Mouse (Mus musculus) ovary, adult 18-20 months (tissue): Measurements from ENCODE around the gene Hectd2.

ENCODE experiments used
- DNase-seq: peaks from one replicate; pipeline ENCODE4 v3.0.0; 2022; ENCODE audit warnings: low spot score, mixed read lengths

Gene Hectd2

DNA sequence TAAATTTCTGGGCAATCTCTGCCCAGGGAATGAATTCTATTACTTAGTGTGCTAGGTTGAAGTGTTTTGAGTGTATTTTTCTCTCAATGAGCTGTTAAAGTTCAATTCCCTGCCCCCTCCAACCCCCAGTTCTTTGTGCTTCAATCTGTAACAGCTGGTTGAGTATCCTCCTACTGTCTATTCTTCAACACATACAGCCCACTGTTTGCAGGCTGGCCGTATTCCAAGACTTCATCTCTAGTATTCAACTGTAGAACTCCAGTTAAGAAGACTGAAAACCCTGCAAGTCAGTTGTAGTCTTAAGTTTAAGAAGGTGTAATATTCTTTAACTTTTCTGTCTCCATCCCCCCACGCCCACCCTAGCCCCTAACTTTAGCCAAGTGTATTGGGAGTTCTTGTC, 10.0 kb downstream of the Hectd2 start:
- DNase-seq, result no peak

DNA sequence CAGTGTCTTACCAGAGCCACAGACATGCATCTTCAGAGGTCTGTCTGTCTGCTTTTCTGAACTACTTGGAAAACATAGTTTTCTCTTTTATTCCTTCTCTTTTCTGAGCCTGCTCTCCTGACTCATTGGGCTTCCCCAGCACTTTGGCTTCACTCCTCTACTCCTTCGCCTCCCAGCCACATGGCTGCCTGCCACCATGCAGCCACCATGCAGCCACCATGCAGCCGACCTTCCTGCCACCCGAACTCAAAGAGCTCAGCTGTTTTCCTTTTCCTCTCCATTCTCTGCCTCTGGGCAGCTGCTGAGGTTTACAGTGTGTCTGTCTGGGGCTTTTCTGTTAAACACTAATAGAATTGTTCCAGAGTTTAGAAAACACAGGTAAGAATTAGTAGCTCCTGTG, 19.5 kb downstream of the Hectd2 start:
- DNase-seq, result no peak

DNA sequence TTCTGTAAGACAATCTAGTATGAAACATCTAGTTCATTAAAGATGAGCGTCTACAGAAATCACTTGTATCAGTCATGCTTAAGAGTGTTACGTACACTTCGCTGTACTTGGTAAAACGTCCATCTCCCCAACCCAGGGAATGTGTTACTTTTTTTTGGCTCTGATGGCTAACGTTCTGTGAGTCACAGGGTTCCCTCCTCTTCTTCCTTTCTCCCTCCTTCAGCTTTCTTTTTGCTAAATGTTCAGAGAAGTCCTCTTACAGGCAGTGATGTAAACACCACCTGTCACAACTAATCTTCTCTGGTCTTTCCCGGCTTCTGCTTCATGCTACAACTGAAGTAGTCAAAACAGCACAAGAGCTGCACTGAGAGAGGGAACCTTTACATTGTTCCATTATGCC, 20.7 kb downstream of the Hectd2 start:
- no peak for DNase-seq

DNA sequence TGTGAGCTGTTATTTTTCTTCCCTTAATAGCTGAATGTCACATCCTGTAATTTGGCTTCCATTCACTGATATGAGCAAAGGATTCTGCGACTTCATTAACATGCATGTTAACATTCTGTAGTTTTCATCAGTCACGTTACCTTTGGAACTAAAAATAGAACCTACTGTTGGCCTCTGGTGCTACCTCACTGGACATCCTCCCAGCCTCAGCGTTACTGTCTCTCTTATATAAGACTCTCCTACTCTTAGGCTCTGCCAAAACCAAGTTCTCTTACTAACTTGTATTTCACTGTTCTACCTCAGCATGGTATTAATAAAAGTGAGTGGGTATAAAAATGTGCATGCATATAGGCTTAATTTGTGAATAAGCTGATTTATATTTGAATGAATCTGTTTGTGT, 26.4 kb downstream of the Hectd2 start:
- no peak for DNase-seq

DNA sequence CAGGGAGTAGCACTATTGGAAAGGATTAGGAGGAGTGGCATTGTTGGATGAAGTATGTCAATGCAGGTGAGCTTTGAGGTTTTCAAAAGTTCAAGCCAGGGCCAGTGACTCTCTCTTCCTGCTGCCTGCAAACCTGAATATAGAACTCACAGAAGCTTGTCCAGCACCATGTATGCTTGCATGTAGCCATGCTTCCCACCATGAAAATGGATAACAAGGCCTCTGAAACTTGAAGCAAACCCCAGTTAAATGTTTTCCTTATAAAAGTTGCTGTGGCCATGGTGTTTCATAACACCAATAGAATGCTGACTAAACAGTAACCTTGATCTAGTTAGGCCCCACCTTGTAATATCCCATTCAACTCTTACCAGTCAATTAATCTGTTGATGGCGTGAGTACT, 27.7 kb downstream of the Hectd2 start:
- no peak for DNase-seq

DNA sequence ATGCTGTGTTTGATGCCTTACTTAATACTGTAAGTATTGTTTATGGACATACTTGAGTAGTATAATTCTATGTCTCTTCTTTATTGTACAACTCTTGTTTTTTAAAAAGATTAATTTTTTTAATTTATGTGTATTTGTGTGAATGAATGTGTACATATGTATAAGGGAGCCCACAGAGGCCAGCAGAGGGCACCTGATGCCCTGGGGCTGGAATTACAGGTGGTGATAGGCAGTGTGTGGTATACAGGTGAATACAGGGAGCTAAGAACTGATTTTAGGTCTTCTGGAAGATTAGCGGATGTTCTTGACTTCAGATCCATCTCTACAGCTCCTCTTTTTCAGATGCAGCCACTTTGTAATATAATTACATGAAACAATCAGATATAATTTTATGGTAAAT, 31.1 kb downstream of the Hectd2 start:
- no peak for DNase-seq

DNA sequence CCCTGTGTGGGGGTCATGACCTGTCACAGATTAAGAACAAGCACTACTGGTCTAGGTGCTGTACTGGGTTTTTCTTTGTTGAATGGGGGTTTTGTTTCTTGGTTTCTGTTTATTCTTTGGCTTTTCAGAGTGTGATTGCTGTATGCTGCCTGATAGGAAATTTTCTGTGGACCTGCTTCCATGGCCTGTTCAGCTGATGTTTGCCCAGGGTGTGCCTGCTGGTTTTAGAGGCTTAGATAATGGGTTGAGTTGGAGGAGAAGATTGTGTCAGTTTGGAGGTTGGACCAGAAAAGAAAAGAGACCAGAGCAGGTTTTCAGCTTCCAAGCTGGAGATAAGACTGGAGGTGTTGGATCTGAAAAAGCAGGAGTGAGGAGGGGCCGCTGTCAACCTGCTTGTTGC, 40.0 kb downstream of the Hectd2 start:
- no peak for DNase-seq

DNA sequence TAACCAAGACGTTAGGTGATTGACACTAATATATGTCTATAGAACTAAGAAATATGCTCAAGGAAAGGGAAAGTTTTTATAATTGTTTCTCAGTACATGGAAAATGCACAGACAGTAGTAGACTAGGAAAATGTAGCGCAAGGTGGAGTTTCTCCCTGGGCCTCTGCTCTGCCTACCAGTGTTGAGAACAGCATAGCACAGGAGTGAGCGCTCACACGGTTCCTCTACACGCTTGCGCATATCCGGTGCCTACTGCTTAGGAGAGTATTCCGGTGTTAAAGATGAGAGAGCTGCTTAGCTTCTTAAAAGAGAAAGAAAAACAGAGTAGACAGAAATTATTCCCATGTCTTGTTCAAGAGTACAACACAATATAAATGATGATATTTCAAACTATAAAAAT, 47.4 kb downstream of the Hectd2 start:
- DNase-seq, result no peak

DNA sequence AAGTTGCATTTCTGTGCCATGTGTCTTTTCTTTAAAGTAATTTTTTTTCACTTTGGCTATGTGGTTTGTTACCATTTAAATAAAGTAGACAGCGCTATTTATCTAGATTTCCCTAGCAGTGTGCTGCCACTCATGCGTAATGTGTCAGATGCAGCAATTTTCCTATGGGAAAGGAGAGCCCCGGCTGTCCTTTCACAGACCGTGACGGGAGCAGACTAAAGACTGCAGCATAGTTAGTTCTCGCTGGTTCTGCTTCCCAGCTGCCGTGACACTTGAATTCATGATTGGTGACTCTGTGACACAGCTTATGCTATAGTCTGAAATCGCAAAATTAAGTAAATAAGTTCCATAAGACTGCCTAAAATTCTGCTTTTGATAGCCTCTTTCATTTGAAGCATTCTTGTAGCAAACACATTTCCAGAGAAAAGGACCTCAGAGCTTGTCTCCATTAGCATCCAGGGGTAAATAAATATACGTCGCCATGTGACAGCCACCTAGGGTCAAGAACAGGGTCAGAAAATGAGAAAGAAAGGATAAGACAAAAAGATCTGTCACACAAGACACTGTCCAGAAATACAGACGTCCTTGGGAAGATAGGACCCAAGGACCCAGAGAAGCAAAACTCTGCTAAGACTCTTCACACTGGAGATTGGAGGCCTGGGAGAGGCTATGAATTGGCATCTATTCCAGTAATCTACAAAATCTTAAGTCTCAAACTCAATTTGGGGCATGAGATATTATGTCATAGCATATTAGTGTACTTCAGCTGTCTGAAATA, 48.3 kb downstream of the Hectd2 start:
- no peak for DNase-seq

DNA sequence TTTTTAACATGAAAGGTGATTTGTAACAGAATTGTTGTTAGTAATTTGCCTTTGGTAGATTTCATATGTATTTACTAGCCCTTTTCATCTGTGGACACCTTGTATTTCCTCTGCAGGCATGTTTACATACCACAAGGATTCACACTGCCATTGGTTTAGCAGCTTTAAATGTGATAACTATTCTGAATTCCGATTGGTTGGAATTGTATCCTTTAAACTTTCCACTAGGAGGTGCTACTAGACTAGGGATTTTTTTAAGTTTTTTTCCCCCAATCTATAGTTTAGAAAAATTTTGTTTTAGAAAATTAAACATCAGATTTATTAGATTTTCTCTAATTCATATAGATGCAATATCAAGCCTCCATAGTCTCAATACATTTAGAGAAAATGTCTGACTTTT, 51.8 kb downstream of the Hectd2 start:
- no peak for DNase-seq

DNA sequence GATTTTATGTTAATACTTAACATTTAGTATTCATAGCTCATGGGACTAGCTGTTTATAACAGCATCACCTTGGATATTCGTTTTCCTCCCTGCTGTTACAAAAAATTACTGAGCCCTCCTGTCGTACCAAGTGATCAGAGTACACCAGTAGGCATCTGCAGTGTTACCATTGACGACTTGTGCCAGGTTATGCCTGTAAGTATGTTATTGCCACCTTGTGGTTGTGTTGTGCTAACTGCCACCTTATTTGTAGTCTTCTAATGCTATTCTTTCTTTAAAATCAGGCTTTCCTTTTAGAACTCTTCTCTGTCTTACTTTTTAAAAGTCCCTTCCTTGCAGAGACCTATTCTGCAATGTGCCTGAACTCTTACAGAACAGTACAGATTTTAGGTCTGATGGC, 54.8 kb downstream of the Hectd2 start:
- no peak for DNase-seq

DNA sequence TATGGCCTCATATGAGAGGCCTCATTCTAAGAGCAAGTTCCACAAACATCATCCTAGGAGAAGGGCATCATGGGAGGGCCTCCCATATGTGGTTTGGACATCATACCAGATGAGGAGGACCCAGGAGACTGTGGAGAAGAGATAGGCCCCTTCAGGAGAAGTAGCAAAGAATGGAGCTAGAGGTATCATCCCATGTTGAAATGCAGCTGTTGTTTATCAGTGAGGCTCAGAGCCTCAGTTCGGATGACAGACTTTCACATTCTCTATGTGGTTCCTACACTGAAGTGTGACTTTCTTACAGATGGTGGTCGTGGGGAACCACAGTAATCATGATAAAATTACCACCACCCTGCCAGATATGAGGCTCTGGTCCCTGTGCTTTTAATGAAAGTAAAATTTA, 55.9 kb downstream of the Hectd2 start:
- no peak for DNase-seq

DNA sequence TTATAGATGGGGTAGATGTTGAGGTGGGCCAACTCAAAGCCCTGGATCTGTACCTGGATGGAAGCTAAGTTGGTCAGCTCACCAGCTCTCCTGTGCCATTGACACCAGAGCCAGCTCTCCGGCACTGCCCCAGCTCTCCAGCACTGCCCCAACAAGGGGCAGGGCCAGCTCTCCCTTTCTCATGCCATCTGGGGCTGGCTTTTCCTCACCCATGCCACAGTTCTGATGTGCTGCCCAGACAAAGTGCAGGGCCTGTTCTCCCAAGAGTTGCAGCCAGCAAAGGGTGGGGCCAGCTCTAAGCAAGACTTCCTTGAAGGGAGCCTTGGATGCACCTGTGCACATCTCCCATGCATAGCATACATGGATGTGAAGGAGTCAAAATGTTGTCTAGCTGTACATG, 71.5 kb downstream of the Hectd2 start:
- no peak for DNase-seq

DNA sequence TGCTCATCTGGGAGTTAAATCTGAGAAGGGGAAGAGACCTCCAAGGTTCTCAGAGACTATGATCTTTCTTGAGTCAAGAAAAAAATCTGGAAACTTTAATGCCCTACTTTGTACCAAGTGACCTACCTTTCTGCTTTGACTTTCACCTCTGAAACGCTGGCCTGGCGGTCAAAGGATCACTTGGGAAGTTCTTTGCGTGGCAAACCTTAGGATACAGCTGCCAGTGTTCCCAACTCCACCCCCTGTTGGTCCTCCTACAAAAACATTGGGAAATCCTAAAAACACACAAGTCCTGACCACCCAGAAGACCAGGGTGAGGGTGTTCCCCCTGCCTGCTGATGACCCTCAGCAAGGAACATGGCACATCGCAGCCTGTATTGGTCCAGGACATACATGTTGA, 72.4 kb downstream of the Hectd2 start:
- no peak for DNase-seq

DNA sequence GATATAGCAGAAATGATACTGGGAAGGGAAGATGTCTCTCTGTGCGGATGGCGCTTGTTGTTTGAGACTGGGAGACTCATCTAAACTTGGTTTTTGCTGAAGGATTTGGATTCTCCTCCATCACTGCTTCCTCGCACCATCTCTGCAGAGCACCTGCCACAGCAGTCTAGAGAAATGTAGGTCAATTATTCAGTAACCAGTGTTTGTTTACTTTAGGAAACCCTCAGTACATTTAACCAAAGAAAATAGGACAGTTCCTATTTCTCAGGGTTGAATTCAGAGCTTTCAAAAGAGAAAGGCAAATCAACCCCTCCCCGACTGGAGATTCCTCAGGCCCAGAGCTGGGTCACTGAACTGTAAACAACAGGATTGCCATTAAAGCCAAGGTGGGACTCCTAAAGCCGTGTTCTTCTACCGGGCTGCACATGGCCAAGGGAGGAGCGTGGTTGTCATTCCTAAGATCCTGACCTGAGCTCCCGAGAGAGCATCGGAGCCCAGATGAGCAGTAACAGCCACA, 75.0 kb downstream of the Hectd2 start:
- no peak for DNase-seq

DNA sequence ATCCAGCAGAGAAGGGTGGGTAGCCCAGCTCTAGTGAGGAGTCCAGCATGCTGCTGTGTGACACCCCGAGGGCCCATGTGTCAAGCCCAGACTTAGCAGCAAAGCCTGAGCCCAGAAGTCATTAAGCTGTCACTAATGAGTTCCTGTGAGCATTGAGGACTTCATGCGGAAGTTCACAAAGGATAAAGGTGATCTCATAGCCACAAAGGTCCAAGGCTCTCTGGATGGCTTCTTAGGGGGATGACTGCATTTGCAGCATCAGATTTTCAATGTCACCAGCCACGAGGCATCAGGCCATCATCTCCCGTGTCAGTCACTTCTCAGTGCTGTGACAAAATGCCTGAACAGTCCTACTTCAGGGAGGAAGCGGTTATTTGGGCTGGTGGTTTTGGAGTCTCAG, 75.9 kb downstream of the Hectd2 start:
- no peak for DNase-seq

DNA sequence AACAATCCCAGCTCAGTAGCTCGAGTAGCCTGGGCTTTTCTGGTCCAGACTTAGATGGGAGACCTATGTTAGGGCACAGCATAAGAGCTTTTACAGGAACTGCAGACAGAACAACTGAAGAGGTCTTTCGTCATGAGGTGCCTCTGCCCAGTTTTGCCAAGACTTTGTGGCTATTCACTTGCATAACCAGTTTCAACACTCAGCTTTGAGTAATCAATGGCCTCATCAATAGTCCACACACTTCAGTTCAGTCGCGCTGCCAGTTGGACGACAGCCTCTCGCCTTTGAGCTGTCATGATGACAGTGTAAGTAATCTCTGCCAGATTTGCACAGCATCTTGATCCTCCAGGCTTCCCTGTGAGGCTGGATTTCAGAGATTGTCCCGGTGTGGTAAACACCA, 80.3 kb downstream of the Hectd2 start:
- DNase-seq, result no peak

DNA sequence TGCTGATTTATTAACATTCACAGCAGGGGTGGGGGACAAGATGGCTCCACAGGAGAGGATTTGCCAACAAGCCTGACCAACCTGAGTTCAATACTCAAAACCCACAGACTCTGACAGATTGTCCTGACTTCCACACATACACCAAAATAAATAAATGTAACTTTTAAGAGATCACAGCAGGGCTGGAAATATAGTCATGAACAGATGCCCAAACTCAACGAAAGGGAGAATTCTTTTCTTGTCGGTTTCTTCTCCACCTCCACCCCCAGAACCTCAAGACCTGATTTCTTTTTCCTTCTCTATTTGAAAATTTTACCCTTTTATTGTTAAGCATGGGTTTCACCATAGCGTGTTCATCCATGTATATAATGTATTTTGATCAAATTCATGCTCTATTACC, 82.8 kb downstream of the Hectd2 start:
- no peak for DNase-seq

DNA sequence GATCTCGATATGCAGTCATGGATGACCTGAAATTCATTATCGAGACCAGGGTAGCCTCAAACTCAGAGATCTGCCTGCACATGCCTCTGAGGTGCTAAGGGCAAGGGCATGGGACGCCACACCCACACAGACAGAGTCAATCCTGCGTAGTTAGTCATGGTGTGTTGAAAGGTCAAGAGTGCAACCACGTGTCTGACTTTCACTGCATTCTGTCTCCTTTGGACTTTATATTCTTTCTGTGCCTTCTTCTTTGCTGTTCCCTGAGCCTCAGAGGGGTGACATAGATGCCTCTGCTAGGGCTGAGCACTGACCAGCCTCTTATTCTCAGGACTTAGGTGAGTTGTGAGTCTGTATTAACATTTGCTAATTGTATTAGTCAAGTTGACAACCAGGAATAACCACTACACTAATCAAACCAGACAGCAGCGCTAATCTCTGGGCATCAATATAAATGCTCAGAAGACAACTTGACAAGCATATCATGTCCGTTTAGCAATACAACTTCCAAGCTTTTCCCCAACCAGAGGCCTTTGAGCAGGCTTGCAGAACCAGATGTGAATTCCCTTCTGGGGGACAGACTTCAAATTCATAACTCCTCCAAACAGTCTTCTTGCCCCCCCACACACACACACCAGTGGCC, 83.6 kb downstream of the Hectd2 start:
- DNase-seq, result no peak

DNA sequence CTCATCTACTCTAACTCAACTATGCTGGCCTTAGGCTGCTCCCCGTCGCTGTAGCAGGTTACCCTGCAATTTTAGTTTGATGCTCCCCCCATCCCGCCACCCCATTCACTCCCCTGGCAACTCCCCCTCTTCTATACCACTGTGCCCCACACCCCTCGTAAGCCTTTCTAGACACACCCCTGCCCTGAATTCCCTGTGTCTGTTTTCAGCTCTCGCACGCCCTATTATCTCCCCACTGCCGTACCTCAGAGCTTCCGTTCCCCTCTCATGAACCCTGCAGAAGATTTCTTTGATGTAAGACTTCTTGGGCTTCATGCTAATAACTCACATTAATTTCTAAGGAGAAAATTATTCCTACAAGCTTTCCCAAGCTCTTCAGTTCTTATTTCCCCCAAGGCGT, 84.6 kb downstream of the Hectd2 start:
- no peak for DNase-seq

DNA sequence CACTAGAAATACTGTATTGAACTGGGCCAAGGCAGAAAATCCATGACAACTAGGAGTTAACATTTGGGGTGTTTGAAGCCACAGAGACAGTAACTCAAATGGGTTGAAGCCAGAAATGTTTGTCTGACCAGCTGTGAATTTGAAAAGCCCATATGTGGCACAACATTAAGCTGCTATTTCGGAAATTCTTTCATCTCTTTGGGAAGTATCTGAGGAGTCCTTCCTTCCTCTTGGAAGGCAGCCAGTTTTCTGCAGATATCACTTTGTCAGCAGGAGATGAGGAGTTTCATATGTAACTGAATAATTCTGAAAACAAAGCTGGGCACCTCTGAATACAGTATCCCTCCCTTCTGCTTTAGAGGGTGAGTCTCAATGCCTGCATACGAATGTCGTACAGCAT, 86.7 kb downstream of the Hectd2 start:
- DNase-seq, result no peak

DNA sequence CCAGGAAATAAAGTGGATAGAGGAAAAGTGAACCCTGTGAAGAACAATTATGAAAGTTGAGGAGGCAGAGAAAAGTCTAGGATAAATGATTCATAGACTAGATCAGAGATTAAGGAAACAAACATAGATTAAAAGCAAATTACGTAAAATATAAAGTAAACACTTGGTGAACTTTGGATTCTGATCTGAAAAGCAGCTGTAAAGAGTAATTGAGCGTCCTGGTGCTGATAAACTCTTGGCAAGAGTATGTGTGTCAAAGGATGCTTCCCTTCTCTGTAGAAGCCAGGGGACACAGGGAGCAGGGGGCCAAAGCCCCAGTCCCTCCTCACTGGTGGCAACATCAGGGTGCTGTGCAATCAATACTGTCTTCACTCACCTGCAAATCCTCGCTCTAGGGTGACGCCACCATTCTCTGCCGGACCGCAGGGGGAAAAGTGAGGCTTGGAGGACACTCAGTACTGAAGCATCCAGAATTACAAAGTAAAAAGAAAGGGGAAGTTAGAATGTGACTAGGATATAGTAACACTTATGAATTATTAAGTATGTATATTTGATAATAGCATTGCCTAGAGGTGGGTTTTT, 91.0 kb downstream of the Hectd2 start:
- DNase-seq, result no peak

DNA sequence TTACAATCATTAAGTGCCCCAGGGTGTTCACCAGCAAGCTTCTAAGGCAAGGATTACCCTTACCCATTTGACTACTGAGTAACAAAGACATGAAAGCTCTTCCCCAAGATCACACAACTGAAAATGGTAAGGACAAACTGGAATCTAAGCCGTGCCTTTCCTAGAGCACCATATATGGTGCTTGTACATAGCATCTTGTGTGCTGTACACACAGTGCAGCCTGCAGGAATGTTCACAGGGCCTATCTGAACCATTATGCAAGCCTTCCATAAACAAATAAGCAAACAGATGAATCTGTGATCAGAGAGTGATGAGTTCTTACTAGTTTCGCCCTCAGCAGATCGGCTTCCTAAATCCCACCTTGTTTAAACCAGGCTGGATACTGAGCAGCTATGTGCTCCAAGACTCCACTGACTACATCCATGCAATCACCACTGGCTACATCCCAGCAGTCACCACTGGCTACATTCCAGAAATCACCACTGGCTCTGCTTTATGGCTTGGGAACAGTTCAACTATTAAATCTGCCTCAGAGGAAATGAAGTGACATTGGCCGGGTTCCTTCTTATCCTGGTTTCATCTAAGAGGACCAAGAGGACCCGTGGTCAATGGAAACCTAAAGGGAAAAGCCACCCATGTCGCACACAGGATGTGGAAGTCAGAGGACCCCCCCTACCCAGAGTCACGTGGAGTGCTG, 91.8 kb downstream of the Hectd2 start:
- no peak for DNase-seq
